Mouse (Mus musculus) CD4-positive, CD25-positive, alpha-beta regulatory T cell, adult 9 weeks (primary cell): ENCODE data around the gene Barhl2. TPM values are rescaled to one million over a fixed set of nuclear protein-coding genes. Genes with fewer than 3 reads are reported as not detected.

Source experiments
- polyA plus RNA-seq: library from polyadenylated mRNA; unstranded; fragments of 100-300 nt; shearing (Covaris generic); gene quantifications from one replicate; pipeline ENCODE4 v1.2.1, GENCODE M21; 2017

Gene Barhl2
- not detected for polyA plus RNA-seq

GRCm38 (mm10) chr5:106457986-106458476 is at the start of gene Barhl2:
Barhl2 (minus strand) TSS chr5:106458166.

Other genes starting within 250 kb of the Barhl2 start
- gene Gm17304, start 150.9 kb upstream of the Barhl2 start, polyA plus RNA-seq = not detected
- 45.6 TPM for gene Zfp644, start 239.1 kb upstream of the Barhl2 start, polyA plus RNA-seq